Mouse (Mus musculus): ENCODE results near the gene Zfp706. TPM values are rescaled to one million over a fixed set of nuclear protein-coding genes. Genes with fewer than 3 reads are reported as not detected.

The Zfp706 gene
- polyA plus RNA-seq, 1 experiment: 199 TPM

DNA sequence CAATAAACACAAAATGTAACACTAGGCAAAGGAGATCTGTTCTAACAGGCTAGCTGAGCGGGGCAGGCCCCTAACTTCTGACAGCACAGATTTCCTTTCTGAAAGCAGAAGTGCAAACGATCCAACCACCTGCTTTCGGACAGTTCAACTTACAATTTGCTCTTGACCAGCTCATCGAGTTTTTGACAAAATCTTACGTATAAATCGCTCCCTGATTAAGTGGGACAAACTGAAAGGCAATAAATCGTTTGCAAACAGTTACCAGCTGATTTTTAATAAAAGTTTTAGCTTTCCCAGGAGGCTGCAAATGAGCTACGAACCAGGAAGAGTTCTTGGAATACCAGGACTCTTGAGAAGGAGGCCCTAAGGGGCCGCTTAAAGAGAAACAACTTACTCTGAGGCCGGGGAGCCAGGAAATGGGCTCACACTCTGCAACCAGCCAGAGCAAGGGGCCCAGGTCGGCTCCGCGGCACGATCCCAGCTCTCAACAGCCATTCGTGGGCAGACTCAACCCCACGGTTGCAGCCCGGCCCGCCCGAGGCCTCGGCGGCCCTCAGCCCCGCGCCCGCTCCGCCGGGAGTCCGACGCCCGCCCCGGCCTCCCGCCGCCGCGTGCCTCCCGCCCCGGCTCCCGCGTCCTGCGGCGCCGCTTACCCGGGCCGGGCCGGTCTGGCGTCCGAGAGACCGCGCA lies 953 bp downstream of the Zfp706 start:
- H3K4me3 ChIP-seq: peak overlapping the region; percentile 55
- TF ChIP-seq POLR2AphosphoS2 (IDR thresholded peaks at IDR 0.05; ENCODE audit: insufficient read length, low read depth) (no peak), MYOD1 (IDR thresholded peaks at IDR 0.05; ENCODE audit: control insufficient read depth in 1 of 3, insufficient read length in 2 of 3, low read depth in 2 of 3) (peak in 1 of 3 experiments; percentile 27), CEBPB (IDR thresholded peaks at IDR 0.05; ENCODE audit: insufficient read depth, poor library complexity, severe bottlenecking) (no peak)
- H3ac ChIP-seq (ENCODE audit: control insufficient read depth, insufficient read length): peak overlapping the region; percentile 88
- H3K36me3 ChIP-seq (ENCODE audit: control insufficient read depth, insufficient read depth): peaks cover 23% of the 10 kb centered on the region
- H3K27me3 ChIP-seq (ENCODE audit: control insufficient read depth, insufficient read depth, insufficient read length): no peaks in the 10 kb centered on the region
- H3K79me2 ChIP-seq (ENCODE audit: control insufficient read depth, insufficient read depth): peaks cover 54% of the 10 kb centered on the region
- peak overlapping the region; percentile 76 for H3K4me2 ChIP-seq (ENCODE audit: low read depth)

DNA sequence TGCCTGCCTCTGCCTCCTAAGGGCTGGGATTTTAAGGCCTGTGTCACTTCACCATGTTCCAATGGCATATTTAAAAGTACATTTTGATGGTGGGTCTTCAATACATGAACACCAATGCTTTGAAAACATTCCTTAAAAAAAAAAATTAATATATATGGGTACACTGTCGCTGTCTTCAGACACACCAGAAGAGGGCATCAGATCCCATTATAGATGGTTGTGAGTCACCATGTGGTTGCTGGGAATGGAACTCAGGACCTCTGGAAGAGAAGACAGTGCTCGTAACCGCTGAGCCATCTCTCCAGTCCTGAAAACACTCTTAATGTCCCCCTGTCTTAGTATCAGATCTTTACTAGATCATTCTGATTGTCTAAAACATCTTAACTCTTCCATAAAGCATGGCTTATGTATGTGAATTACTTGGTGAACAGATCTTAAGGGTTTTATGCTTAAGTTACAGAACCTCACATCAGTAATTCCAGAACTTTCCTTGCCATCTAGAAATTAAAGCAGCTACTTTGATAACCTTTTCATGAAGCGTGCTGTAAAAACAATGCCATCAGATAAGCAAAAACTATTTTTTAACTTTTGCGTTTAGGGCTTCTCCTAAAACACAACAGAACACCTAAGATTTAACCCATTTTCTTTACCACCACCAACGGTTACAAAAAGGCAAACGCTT lies 1.6 kb downstream of the Zfp706 start:
- Histone ChIP-seq H3ac (ENCODE audit: control insufficient read depth, insufficient read length) (peak overlapping the region; percentile 88), H3K36me3 (ENCODE audit: control insufficient read depth, insufficient read depth) (peaks cover 29% of the 10 kb centered on the region), H3K27me3 (ENCODE audit: control insufficient read depth, insufficient read depth, insufficient read length) (no peaks in the 10 kb centered on the region), H3K4me2 (ENCODE audit: low read depth) (peak overlapping the region; percentile 76), H3K79me2 (ENCODE audit: control insufficient read depth, insufficient read depth) (peaks cover 54% of the 10 kb centered on the region), H3K4me3 (peak overlapping the region; percentile 55)
- no peak for TF ChIP-seq MYOD1 (IDR thresholded peaks at IDR 0.05; ENCODE audit: control insufficient read depth in 1 of 3, insufficient read length in 2 of 3, low read depth in 2 of 3)
- no peak for TF ChIP-seq REST (IDR thresholded peaks at IDR 0.05; ENCODE audit: insufficient read depth, insufficient read length)
- TF ChIP-seq TCF3 (IDR thresholded peaks at IDR 0.05; ENCODE audit: insufficient read length, low read depth): no peak
- TF ChIP-seq POLR2A (IDR thresholded peaks at IDR 0.05; ENCODE audit: insufficient read length, low read depth): no peak
- no peak for TF ChIP-seq USF1 (IDR thresholded peaks at IDR 0.05; ENCODE audit: low read depth)
- TF ChIP-seq CEBPB (IDR thresholded peaks at IDR 0.05; ENCODE audit: insufficient read depth, poor library complexity, severe bottlenecking): no peak
- TF ChIP-seq MAX (IDR thresholded peaks at IDR 0.05; ENCODE audit: low read depth): no peak
- no peak for TF ChIP-seq MYOG (IDR thresholded peaks at IDR 0.05; ENCODE audit: control insufficient read depth in 1 of 3, insufficient read depth in 1 of 3, insufficient read length in 2 of 3, low read depth in 2 of 3)
- no peak for TF ChIP-seq TCF12 (IDR thresholded peaks at IDR 0.05; ENCODE audit: insufficient read depth, poor library complexity, severe bottlenecking)
- no peak for TF ChIP-seq SRF (IDR thresholded peaks at IDR 0.05; ENCODE audit: control insufficient read depth, insufficient read length, low read depth)
- TF ChIP-seq E2F4 (IDR thresholded peaks at IDR 0.05; ENCODE audit: insufficient read depth): no peak
- no peak for TF ChIP-seq POLR2AphosphoS2 (IDR thresholded peaks at IDR 0.05; ENCODE audit: insufficient read length, low read depth)

- Histone ChIP-seq H3ac (ENCODE audit: control insufficient read depth, insufficient read length) (no peak overlapping the region), H3K36me3 (ENCODE audit: control insufficient read depth, insufficient read depth) (peaks cover 40% of the 10 kb centered on the region), H3K27me3 (ENCODE audit: control insufficient read depth, insufficient read depth, insufficient read length) (no peaks in the 10 kb centered on the region), H3K79me2 (ENCODE audit: control insufficient read depth, insufficient read depth) (peaks cover 54% of the 10 kb centered on the region), H3K4me3 (peak overlapping the region; percentile 55), H3K4me2 (ENCODE audit: low read depth) (peak overlapping the region; percentile 76)
- TF ChIP-seq TCF12 (IDR thresholded peaks at IDR 0.05; ENCODE audit: insufficient read depth, poor library complexity, severe bottlenecking) (no peak), MAX (IDR thresholded peaks at IDR 0.05; ENCODE audit: low read depth) (no peak), POLR2AphosphoS2 (IDR thresholded peaks at IDR 0.05; ENCODE audit: insufficient read length, low read depth) (no peak), E2F4 (IDR thresholded peaks at IDR 0.05; ENCODE audit: insufficient read depth) (no peak), TCF3 (IDR thresholded peaks at IDR 0.05; ENCODE audit: insufficient read length, low read depth) (no peak), POLR2A (IDR thresholded peaks at IDR 0.05; ENCODE audit: insufficient read length, low read depth) (no peak), CEBPB (IDR thresholded peaks at IDR 0.05; ENCODE audit: insufficient read depth, poor library complexity, severe bottlenecking) (no peak), SRF (IDR thresholded peaks at IDR 0.05; ENCODE audit: control insufficient read depth, insufficient read length, low read depth) (no peak), MYOG (IDR thresholded peaks at IDR 0.05; ENCODE audit: control insufficient read depth in 1 of 3, insufficient read depth in 1 of 3, insufficient read length in 2 of 3, low read depth in 2 of 3) (no peak), REST (IDR thresholded peaks at IDR 0.05; ENCODE audit: insufficient read depth, insufficient read length) (no peak), MYOD1 (IDR thresholded peaks at IDR 0.05; ENCODE audit: control insufficient read depth in 1 of 3, insufficient read length in 2 of 3, low read depth in 2 of 3) (no peak), USF1 (IDR thresholded peaks at IDR 0.05; ENCODE audit: low read depth) (no peak)
These were observed 2.7 kb downstream of the Zfp706 start for GRCm38 (mm10) chr15:37004858-37005257.

- Histone ChIP-seq H3K36me3 (ENCODE audit: control insufficient read depth, insufficient read depth) (peaks cover 66% of the 10 kb centered on the region), H3ac (ENCODE audit: control insufficient read depth, insufficient read length) (no peak overlapping the region), H3K4me3 (no peak overlapping the region), H3K79me2 (ENCODE audit: control insufficient read depth, insufficient read depth) (peaks cover 54% of the 10 kb centered on the region), H3K27me3 (ENCODE audit: control insufficient read depth, insufficient read depth, insufficient read length) (no peaks in the 10 kb centered on the region), H3K4me2 (ENCODE audit: low read depth) (no peak overlapping the region)
- TF ChIP-seq CEBPB (IDR thresholded peaks at IDR 0.05; ENCODE audit: insufficient read depth, poor library complexity, severe bottlenecking): no peak
- peak; percentile 7 for TF ChIP-seq SRF (IDR thresholded peaks at IDR 0.05; ENCODE audit: control insufficient read depth, insufficient read length, low read depth)
- TF ChIP-seq POLR2AphosphoS2 (IDR thresholded peaks at IDR 0.05; ENCODE audit: insufficient read length, low read depth): peak; percentile 23
- no peak for TF ChIP-seq MYOD1 (IDR thresholded peaks at IDR 0.05; ENCODE audit: control insufficient read depth in 1 of 3, insufficient read length in 2 of 3, low read depth in 2 of 3)
- peak in 1 of 3 experiments; percentile 29 for TF ChIP-seq MYOG (IDR thresholded peaks at IDR 0.05; ENCODE audit: control insufficient read depth in 1 of 3, insufficient read depth in 1 of 3, insufficient read length in 2 of 3, low read depth in 2 of 3)
- no peak for TF ChIP-seq E2F4 (IDR thresholded peaks at IDR 0.05; ENCODE audit: insufficient read depth)
- TF ChIP-seq TCF3 (IDR thresholded peaks at IDR 0.05; ENCODE audit: insufficient read length, low read depth): no peak
These were observed 5.3 kb downstream of the Zfp706 start for GRCm38 (mm10) chr15:37002276-37002675.

All from myocyte (in vitro differentiated cells).